Mouse (Mus musculus) heart, embryonic 11.5 days (tissue): ENCODE data around the gene 9130409I23Rik. TPM values are rescaled to one million over a fixed set of nuclear protein-coding genes. Genes with fewer than 3 reads are reported as not detected.

Experiments
- ATAC-seq: fragments of 200-750 bp; cut with Nextera tagmentation; replicated peaks from 2 replicates; pipeline ENCODE4 v1.8.0; 2017; ENCODE audit warnings: moderate library complexity; ENCODE audit not compliant: insufficient number of reproducible peaks, low FRiP score, low TSS enrichment
- H3K27ac ChIP-seq: fragments of 300-500 bp; sonication (generic); 2 replicates; pipeline ENCODE4 v1.5.1; 2014; ENCODE audit warnings: mild to moderate bottlenecking, low read depth, low read length
- H3K27me3 ChIP-seq: fragments of 300-500 bp; sonication (generic); 2 replicates; pipeline ENCODE4 v1.6.1; 2014; ENCODE audit warnings: mild to moderate bottlenecking, low read length, mixed read lengths; ENCODE audit not compliant: control insufficient read depth, insufficient read depth
- H3K36me3 ChIP-seq: fragments of 300-500 bp; sonication (generic); 2 replicates; pipeline ENCODE4 v1.6.1; 2014; ENCODE audit warnings: mild to moderate bottlenecking, low read length, moderate library complexity, mixed read lengths; ENCODE audit not compliant: control insufficient read depth, insufficient read depth
- H3K4me1 ChIP-seq: fragments of 300-500 bp; sonication (generic); 2 replicates; pipeline ENCODE4 v1.6.1; 2014; ENCODE audit warnings: low read length; ENCODE audit not compliant: control insufficient read depth, insufficient read depth
- H3K4me2 ChIP-seq: fragments of 300-500 bp; sonication (generic); 2 replicates; pipeline ENCODE4 v1.6.1; 2014; ENCODE audit warnings: mild to moderate bottlenecking, moderate library complexity
- H3K4me3 ChIP-seq: fragments of 300-500 bp; sonication (generic); 2 replicates; pipeline ENCODE4 v1.5.1; 2014; ENCODE audit warnings: low read depth, low read length
- H3K9ac ChIP-seq: fragments of 300-500 bp; sonication (generic); 2 replicates; pipeline ENCODE4 v1.6.1; 2014; ENCODE audit warnings: mild to moderate bottlenecking, low read depth, low read length, moderate library complexity
- H3K9me3 ChIP-seq: fragments of 300-500 bp; sonication (generic); replicated peaks from 2 replicates; pipeline ENCODE4 v1.6.1; 2016; ENCODE audit warnings: low read length; ENCODE audit not compliant: control insufficient read depth
- whole genome bisulfite sequencing: fragments of 180-500 bp; shearing (Covaris S2); extraction: QIAGEN DNeasy Blood & Tissue Kit; methylation state at CpG from one replicate; pipeline ENCODE4 v1.1.7; 2014; ENCODE audit not compliant: insufficient replicate concordance; 5-methylcytosine and 5-hydroxymethylcytosine counted together
- polyA plus RNA-seq: library from polyadenylated mRNA; unstranded; fragments of >200 nt; fragmentation: Nextera tagmentation; extraction: Ambion mirVana; gene quantifications from 2 replicates; pipeline ENCODE4 v1.2.1, GENCODE M21; 2014

Gene 9130409I23Rik
- polyA plus RNA-seq, 1 experiment from 2014 or later: not detected

GRCm38 (mm10) chr1:181084021-181084420 is 33.0 kb downstream of the 9130409I23Rik start:
- no peak for ATAC-seq

GRCm38 (mm10) chr1:181090048-181090447 is 39.0 kb downstream of the 9130409I23Rik start:
- H3K27ac ChIP-seq: no peak overlapping the region
- no peak overlapping the region for H3K9ac ChIP-seq
- no peak for ATAC-seq
- no peaks in the 10 kb centered on the region for H3K9me3 ChIP-seq
- H3K4me1 ChIP-seq: no peaks in the 10 kb centered on the region
- WGBS: 78% methylated on average over 12 of the region's 12 CpGs
- no peaks in the 10 kb centered on the region for H3K27me3 ChIP-seq
- no peak overlapping the region for H3K4me2 ChIP-seq
- peaks cover 11% of the 10 kb centered on the region for H3K36me3 ChIP-seq
- H3K4me3 ChIP-seq: no peak overlapping the region

More at GRCm38 (mm10) chr1:181084021-181084420, 33.0 kb downstream of the 9130409I23Rik start:
- no peaks in the 10 kb centered on the region for H3K9me3 ChIP-seq
- H3K9ac ChIP-seq: no peak overlapping the region
- 22% methylated on average over 2 of the region's 2 CpGs for WGBS
- no peaks in the 10 kb centered on the region for H3K27me3 ChIP-seq
- no peak overlapping the region for H3K4me2 ChIP-seq
- no peak overlapping the region for H3K27ac ChIP-seq
- H3K36me3 ChIP-seq: no peaks in the 10 kb centered on the region
- no peak overlapping the region for H3K4me3 ChIP-seq
- H3K4me1 ChIP-seq: no peaks in the 10 kb centered on the region

Other genes starting within 250 kb of the 9130409I23Rik start
- gene H3f3a, start 237.3 kb upstream of the 9130409I23Rik start, polyA plus RNA-seq: 1,894 and 1,931 TPM in 2 replicates
- 24.1 and 32.7 TPM in 2 replicates for gene Sde2, start 200.1 kb upstream of the 9130409I23Rik start, polyA plus RNA-seq
- gene Lefty2, start 158.1 kb upstream of the 9130409I23Rik start, polyA plus RNA-seq: not detected in 2 replicates
- 64.3 and 72.5 TPM in 2 replicates for gene Pycr2, start 146.9 kb upstream of the 9130409I23Rik start, polyA plus RNA-seq
- gene Lefty1, start 116.2 kb upstream of the 9130409I23Rik start, polyA plus RNA-seq: 1.2 and 1.3 TPM in 2 replicates
- gene Tmem63a, start 108.9 kb upstream of the 9130409I23Rik start, polyA plus RNA-seq: 5.8 and 6.7 TPM in 2 replicates
- gene Ephx1, start 30.3 kb upstream of the 9130409I23Rik start, polyA plus RNA-seq: 3.0 and 3.8 TPM in 2 replicates
- 25.4 and 25.6 TPM in 2 replicates for gene Nvl, start 93.0 kb downstream of the 9130409I23Rik start, polyA plus RNA-seq
- 147 and 150 TPM in 2 replicates for gene Cnih4, start 93.5 kb downstream of the 9130409I23Rik start, polyA plus RNA-seq
- gene Wdr26, start 160.8 kb downstream of the 9130409I23Rik start, polyA plus RNA-seq: 30.9 and 37.5 TPM in 2 replicates